13 mouse cellular contexts compared by ENCODE assay signal in the genomic region with DNA sequence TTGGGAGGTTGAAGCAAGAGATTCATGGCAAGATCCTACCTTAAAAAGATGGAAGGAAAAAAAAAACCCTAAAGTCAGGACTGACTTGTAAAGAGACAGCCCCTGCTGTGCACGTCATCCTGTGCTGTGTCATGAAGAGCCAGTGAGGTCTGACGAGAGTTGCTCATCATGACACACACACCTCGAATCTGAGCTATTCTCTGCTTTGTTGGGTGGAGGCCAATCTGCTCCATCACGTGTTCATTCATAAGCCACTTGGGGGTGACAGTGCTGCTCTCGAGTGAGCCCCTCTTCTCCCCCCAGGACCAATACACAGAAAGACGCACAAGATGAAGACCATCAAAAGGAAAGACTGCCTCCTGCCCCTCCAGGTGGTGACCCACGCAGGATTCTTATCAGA.
"Had no signal": no experiment of that assay in that cellular context is flagged by ENCODE, and none has a peak within 500 bp of the region (broad histone marks: within the 10 kb centered on the region; RNA-seq: fewer than 3 reads in every experiment).

No protein-coding gene starts in this region.

- H3K4me2 ChIP-seq: limb, embryonic 13.5 days; neural tube, embryonic 13.5 days had no signal

- H3K4me3 ChIP-seq: limb, embryonic 13.5 days; midbrain, embryonic 10.5 days; neural tube, embryonic 13.5 days had no signal

- DNase-seq: kidney, adult 8-10 months; kidney, postnatal 36 days; left cerebral cortex, postnatal 4 days; lung, adult 18-20 months; lung, postnatal 36 days; midbrain, embryonic 14.5 days; right cerebral cortex, postnatal 14 days; thymus, postnatal 36 days had no signal

- H3K27me3 ChIP-seq: neural tube, embryonic 13.5 days had no signal

- H3K9me3 ChIP-seq: limb, embryonic 13.5 days; midbrain, embryonic 10.5 days; neural tube, embryonic 13.5 days had no signal

- H3K27ac ChIP-seq: kidney, postnatal 0 days; limb, embryonic 13.5 days; liver, embryonic 14.5 days; midbrain, embryonic 10.5 days had no signal

- H3K9ac ChIP-seq: limb, embryonic 13.5 days; liver, embryonic 14.5 days; neural tube, embryonic 13.5 days had no signal

- H3K4me1 ChIP-seq: midbrain, embryonic 10.5 days had no signal
